Mouse (Mus musculus): ENCODE measurements around the gene Esrrb.
A peak's percentile ranks its signal among the peaks of the same experiment; 100 is the strongest.

The Esrrb gene

GRCm38 (mm10) chr12:86360696-86361631 is at the start of gene Esrrb:
Gene Esrrb, plus strand, starts transcription at chr12:86361117.
- Histone ChIP-seq H3K36me3 (ENCODE audit: control insufficient read depth, insufficient read depth, low read length, poor library complexity, severe bottlenecking) (no peaks in the 10 kb centered on the region), H3K27me3 (ENCODE audit: control insufficient read depth, insufficient read depth, low read length, poor library complexity, severe bottlenecking) (no peaks in the 10 kb centered on the region)
- no peak for DNase-seq (ENCODE audit: low read depth, low spot score)

GRCm38 (mm10) chr12:86320629-86321028 is 40.3 kb upstream of the Esrrb start:
- Histone ChIP-seq H3K27me3 (ENCODE audit: control insufficient read depth, insufficient read depth, low read length, poor library complexity, severe bottlenecking) (no peaks in the 10 kb centered on the region), H3K36me3 (ENCODE audit: control insufficient read depth, insufficient read depth, low read length, poor library complexity, severe bottlenecking) (no peaks in the 10 kb centered on the region)
- DNase-seq (ENCODE audit: low read depth, low spot score), result no peak

GRCm38 (mm10) chr12:86324297-86324696 is 36.6 kb upstream of the Esrrb start:
- no peaks in the 10 kb centered on the region for H3K36me3 ChIP-seq (ENCODE audit: control insufficient read depth, insufficient read depth, low read length, poor library complexity, severe bottlenecking)
- DNase-seq (ENCODE audit: low read depth, low spot score), result no peak
- no peaks in the 10 kb centered on the region for H3K27me3 ChIP-seq (ENCODE audit: control insufficient read depth, insufficient read depth, low read length, poor library complexity, severe bottlenecking)

GRCm38 (mm10) chr12:86329813-86330212 is 31.1 kb upstream of the Esrrb start:
- Histone ChIP-seq H3K27me3 (ENCODE audit: control insufficient read depth, insufficient read depth, low read length, poor library complexity, severe bottlenecking) (no peaks in the 10 kb centered on the region), H3K36me3 (ENCODE audit: control insufficient read depth, insufficient read depth, low read length, poor library complexity, severe bottlenecking) (no peaks in the 10 kb centered on the region)
- no peak for DNase-seq (ENCODE audit: low read depth, low spot score)

- DNase-seq (ENCODE audit: low read depth, low spot score), result no peak
- no peaks in the 10 kb centered on the region for H3K27me3 ChIP-seq (ENCODE audit: control insufficient read depth, insufficient read depth, low read length, poor library complexity, severe bottlenecking)
- no peaks in the 10 kb centered on the region for H3K36me3 ChIP-seq (ENCODE audit: control insufficient read depth, insufficient read depth, low read length, poor library complexity, severe bottlenecking)
These were observed 30.2 kb upstream of the Esrrb start for GRCm38 (mm10) chr12:86330684-86331083.

GRCm38 (mm10) chr12:86331248-86331647 is 29.7 kb upstream of the Esrrb start:
- Histone ChIP-seq H3K27me3 (ENCODE audit: control insufficient read depth, insufficient read depth, low read length, poor library complexity, severe bottlenecking) (no peaks in the 10 kb centered on the region), H3K36me3 (ENCODE audit: control insufficient read depth, insufficient read depth, low read length, poor library complexity, severe bottlenecking) (no peaks in the 10 kb centered on the region)
- DNase-seq (ENCODE audit: low read depth, low spot score), result no peak

GRCm38 (mm10) chr12:86336209-86336608 is 24.7 kb upstream of the Esrrb start:
- Histone ChIP-seq H3K27me3 (ENCODE audit: control insufficient read depth, insufficient read depth, low read length, poor library complexity, severe bottlenecking) (no peaks in the 10 kb centered on the region), H3K36me3 (ENCODE audit: control insufficient read depth, insufficient read depth, low read length, poor library complexity, severe bottlenecking) (no peaks in the 10 kb centered on the region)
- DNase-seq (ENCODE audit: low read depth, low spot score), result peak; percentile 1

GRCm38 (mm10) chr12:86336887-86337286 is 24.0 kb upstream of the Esrrb start:
- Histone ChIP-seq H3K27me3 (ENCODE audit: control insufficient read depth, insufficient read depth, low read length, poor library complexity, severe bottlenecking) (no peaks in the 10 kb centered on the region), H3K36me3 (ENCODE audit: control insufficient read depth, insufficient read depth, low read length, poor library complexity, severe bottlenecking) (no peaks in the 10 kb centered on the region)
- DNase-seq (ENCODE audit: low read depth, low spot score), result no peak

- Histone ChIP-seq H3K27me3 (ENCODE audit: control insufficient read depth, insufficient read depth, low read length, poor library complexity, severe bottlenecking) (no peaks in the 10 kb centered on the region), H3K36me3 (ENCODE audit: control insufficient read depth, insufficient read depth, low read length, poor library complexity, severe bottlenecking) (no peaks in the 10 kb centered on the region)
- no peak for DNase-seq (ENCODE audit: low read depth, low spot score)
These were observed 11.4 kb upstream of the Esrrb start for GRCm38 (mm10) chr12:86349477-86349876.

- DNase-seq (ENCODE audit: low read depth, low spot score), result no peak
- Histone ChIP-seq H3K27me3 (ENCODE audit: control insufficient read depth, insufficient read depth, low read length, poor library complexity, severe bottlenecking) (no peaks in the 10 kb centered on the region), H3K36me3 (ENCODE audit: control insufficient read depth, insufficient read depth, low read length, poor library complexity, severe bottlenecking) (no peaks in the 10 kb centered on the region)
These were observed 1.5 kb upstream of the Esrrb start for GRCm38 (mm10) chr12:86359406-86359805.

GRCm38 (mm10) chr12:86359873-86360272 is 1.0 kb upstream of the Esrrb start:
- H3K27me3 ChIP-seq (ENCODE audit: control insufficient read depth, insufficient read depth, low read length, poor library complexity, severe bottlenecking), result no peaks in the 10 kb centered on the region
- no peaks in the 10 kb centered on the region for H3K36me3 ChIP-seq (ENCODE audit: control insufficient read depth, insufficient read depth, low read length, poor library complexity, severe bottlenecking)
- DNase-seq (ENCODE audit: low read depth, low spot score), result no peak

GRCm38 (mm10) chr12:86364285-86364684 is 3.4 kb downstream of the Esrrb start:
- Histone ChIP-seq H3K36me3 (ENCODE audit: control insufficient read depth, insufficient read depth, low read length, poor library complexity, severe bottlenecking) (no peaks in the 10 kb centered on the region), H3K27me3 (ENCODE audit: control insufficient read depth, insufficient read depth, low read length, poor library complexity, severe bottlenecking) (no peaks in the 10 kb centered on the region)
- DNase-seq (ENCODE audit: low read depth, low spot score), result no peak

- Histone ChIP-seq H3K36me3 (ENCODE audit: control insufficient read depth, insufficient read depth, low read length, poor library complexity, severe bottlenecking) (no peaks in the 10 kb centered on the region), H3K27me3 (ENCODE audit: control insufficient read depth, insufficient read depth, low read length, poor library complexity, severe bottlenecking) (no peaks in the 10 kb centered on the region)
- DNase-seq (ENCODE audit: low read depth, low spot score), result no peak
These were observed 3.8 kb downstream of the Esrrb start for GRCm38 (mm10) chr12:86364756-86365155.

- Histone ChIP-seq H3K27me3 (ENCODE audit: control insufficient read depth, insufficient read depth, low read length, poor library complexity, severe bottlenecking) (no peaks in the 10 kb centered on the region), H3K36me3 (ENCODE audit: control insufficient read depth, insufficient read depth, low read length, poor library complexity, severe bottlenecking) (no peaks in the 10 kb centered on the region)
- DNase-seq (ENCODE audit: low read depth, low spot score), result no peak
These were observed 9.9 kb downstream of the Esrrb start for GRCm38 (mm10) chr12:86370611-86371383.

- H3K36me3 ChIP-seq (ENCODE audit: control insufficient read depth, insufficient read depth, low read length, poor library complexity, severe bottlenecking), result no peaks in the 10 kb centered on the region
- no peaks in the 10 kb centered on the region for H3K27me3 ChIP-seq (ENCODE audit: control insufficient read depth, insufficient read depth, low read length, poor library complexity, severe bottlenecking)
- DNase-seq (ENCODE audit: low read depth, low spot score), result no peak
These were observed 13.4 kb downstream of the Esrrb start for GRCm38 (mm10) chr12:86374286-86374685.

Measured in splenic B cell, adult 2 months (primary cell).